Mouse (Mus musculus): ENCODE results near the gene Col8a1. TPM values are rescaled to one million over a fixed set of nuclear protein-coding genes. Genes with fewer than 3 reads are reported as not detected.
A peak's percentile ranks its signal among the peaks of the same experiment; 100 is the strongest.

The Col8a1 gene
- polyA plus RNA-seq, 1 experiment from 2014 or later, result 12.2 TPM

DNA sequence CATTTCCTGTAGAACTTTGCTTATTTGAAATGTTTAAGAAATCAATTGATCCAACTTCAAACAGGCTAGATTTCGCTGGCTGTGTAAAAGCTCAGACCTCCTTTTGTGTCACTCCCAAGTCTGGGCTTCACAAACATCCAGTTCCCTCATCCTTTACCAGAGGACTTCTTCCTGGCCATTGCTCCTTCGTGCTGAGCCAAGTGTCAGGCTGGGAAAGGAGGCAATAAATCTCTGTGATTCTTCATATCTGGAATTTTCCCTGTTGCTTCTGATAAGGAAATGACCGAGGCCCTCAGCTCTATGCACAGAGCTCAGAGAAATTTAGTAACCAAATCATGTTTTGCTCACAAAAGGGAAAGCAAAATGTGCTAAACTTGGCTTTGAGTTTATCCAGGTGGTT, 91.9 kb downstream of the Col8a1 start:
- no peak overlapping the region for H3K4me3 ChIP-seq (ENCODE audit: low read depth, low read length)
- no peak overlapping the region for H3K4me2 ChIP-seq (replicated peaks; ENCODE audit: low read depth, low read length)
- no peak overlapping the region for H3K9ac ChIP-seq (replicated peaks; ENCODE audit: low read depth, low read length)
- ATAC-seq (ENCODE audit: insufficient number of reproducible peaks, insufficient read depth, low FRiP score, low read depth), result no peak
- H3K4me1 ChIP-seq (ENCODE audit: control insufficient read depth, insufficient read depth, low read length), result no peaks in the 10 kb centered on the region
- no peaks in the 10 kb centered on the region for H3K36me3 ChIP-seq (ENCODE audit: control insufficient read depth, insufficient read depth, low read length)
- no peak overlapping the region for H3K27ac ChIP-seq (ENCODE audit: low read length)
- H3K9me3 ChIP-seq (ENCODE audit: control insufficient read depth, low read depth, low read length), result no peaks in the 10 kb centered on the region
- WGBS, result 35% methylated on average over 3 of the region's 3 CpGs
- no peaks in the 10 kb centered on the region for H3K27me3 ChIP-seq (ENCODE audit: control insufficient read depth, insufficient read depth, low read length)

DNA sequence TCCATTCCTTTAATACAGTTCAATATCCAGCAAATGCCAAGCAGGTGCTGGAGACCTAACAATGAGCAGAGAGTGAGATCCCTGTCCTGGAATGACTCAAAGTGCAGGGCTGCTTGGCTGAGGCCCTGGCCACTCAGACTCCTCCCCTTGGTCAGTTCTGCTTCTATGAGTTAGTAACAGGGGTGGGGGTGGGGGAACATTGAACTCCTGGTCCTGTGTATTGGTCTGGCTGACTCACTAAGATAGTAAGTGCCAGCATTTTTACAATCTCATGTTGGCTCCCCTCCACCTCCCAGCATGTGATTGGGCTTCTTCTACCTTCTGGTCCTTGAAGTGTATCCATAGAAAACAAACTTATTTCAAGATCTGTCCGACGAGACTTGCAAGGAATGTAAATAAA, 104.6 kb downstream of the Col8a1 start:
- no peak for ATAC-seq (ENCODE audit: insufficient number of reproducible peaks, insufficient read depth, low FRiP score, low read depth)
- no peaks in the 10 kb centered on the region for H3K27me3 ChIP-seq (ENCODE audit: control insufficient read depth, insufficient read depth, low read length)
- 41% methylated on average over 2 of the region's 2 CpGs for WGBS
- no peaks in the 10 kb centered on the region for H3K36me3 ChIP-seq (ENCODE audit: control insufficient read depth, insufficient read depth, low read length)
- no peak overlapping the region for H3K4me2 ChIP-seq (replicated peaks; ENCODE audit: low read depth, low read length)
- H3K9me3 ChIP-seq (ENCODE audit: control insufficient read depth, low read depth, low read length), result no peaks in the 10 kb centered on the region
- no peaks in the 10 kb centered on the region for H3K4me1 ChIP-seq (ENCODE audit: control insufficient read depth, insufficient read depth, low read length)
- H3K4me3 ChIP-seq (ENCODE audit: low read depth, low read length), result no peak overlapping the region
- no peak overlapping the region for H3K9ac ChIP-seq (replicated peaks; ENCODE audit: low read depth, low read length)
- H3K27ac ChIP-seq (ENCODE audit: low read length), result no peak overlapping the region

DNA sequence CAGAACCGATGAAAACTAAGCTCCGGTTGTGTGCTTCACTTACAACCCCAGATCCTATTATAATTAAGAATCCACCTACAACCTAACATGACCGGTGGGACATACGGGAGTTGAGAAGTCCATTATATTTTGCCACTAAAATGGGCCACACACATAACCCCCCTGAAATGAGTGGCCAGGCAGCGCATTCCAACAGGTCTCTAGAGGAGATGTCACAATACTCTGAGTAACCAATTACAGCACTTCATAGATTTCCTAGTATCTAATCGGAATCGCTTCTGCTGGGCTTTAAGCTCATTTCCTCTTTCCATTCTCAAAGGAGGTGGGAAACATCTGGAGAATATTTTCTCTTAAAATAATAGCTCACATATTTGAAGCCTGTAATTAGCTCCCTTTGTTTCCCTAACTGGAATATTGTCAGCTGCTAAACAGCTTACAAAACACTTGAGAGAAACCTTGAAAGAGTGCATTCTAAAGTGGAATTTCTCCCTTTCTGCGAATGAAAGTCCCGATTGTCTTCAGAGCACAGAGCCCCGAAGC, 113.1 kb downstream of the Col8a1 start:
- Histone ChIP-seq H3K9ac (replicated peaks; ENCODE audit: low read depth, low read length) (no peak overlapping the region), H3K27ac (ENCODE audit: low read length) (no peak overlapping the region), H3K36me3 (ENCODE audit: control insufficient read depth, insufficient read depth, low read length) (no peaks in the 10 kb centered on the region), H3K27me3 (ENCODE audit: control insufficient read depth, insufficient read depth, low read length) (no peaks in the 10 kb centered on the region), H3K4me1 (ENCODE audit: control insufficient read depth, insufficient read depth, low read length) (no peaks in the 10 kb centered on the region), H3K4me2 (replicated peaks; ENCODE audit: low read depth, low read length) (no peak overlapping the region), H3K9me3 (ENCODE audit: control insufficient read depth, low read depth, low read length) (no peaks in the 10 kb centered on the region), H3K4me3 (ENCODE audit: low read depth, low read length) (no peak overlapping the region)
- no peak for ATAC-seq (ENCODE audit: insufficient number of reproducible peaks, insufficient read depth, low FRiP score, low read depth)
- WGBS, result 83% methylated on average over 10 of the region's 10 CpGs

DNA sequence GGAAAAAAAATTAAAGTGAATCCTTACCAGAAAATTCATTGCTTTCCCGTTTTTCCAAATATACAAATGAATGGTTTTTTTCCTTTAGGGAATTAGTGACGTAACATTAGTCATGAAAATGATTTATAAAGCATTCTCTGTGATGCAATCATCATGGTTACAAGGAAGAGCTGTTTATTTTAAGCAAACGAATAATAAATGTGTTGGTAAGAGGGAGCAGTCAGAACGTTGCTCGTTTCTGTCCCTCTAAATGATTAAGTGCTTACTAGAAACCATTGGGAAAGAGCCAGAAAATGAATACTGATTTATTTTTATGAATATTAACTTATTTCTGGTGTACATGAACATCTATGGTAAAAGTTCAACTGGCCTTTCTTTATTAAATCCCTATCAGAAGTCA, 119.8 kb downstream of the Col8a1 start:
- H3K9me3 ChIP-seq (ENCODE audit: control insufficient read depth, low read depth, low read length), result no peaks in the 10 kb centered on the region
- H3K4me1 ChIP-seq (ENCODE audit: control insufficient read depth, insufficient read depth, low read length), result no peaks in the 10 kb centered on the region
- H3K27me3 ChIP-seq (ENCODE audit: control insufficient read depth, insufficient read depth, low read length), result no peaks in the 10 kb centered on the region
- no peaks in the 10 kb centered on the region for H3K36me3 ChIP-seq (ENCODE audit: control insufficient read depth, insufficient read depth, low read length)
- no peak overlapping the region for H3K4me2 ChIP-seq (replicated peaks; ENCODE audit: low read depth, low read length)
- 32% methylated on average over 5 of the region's 5 CpGs for WGBS
- H3K27ac ChIP-seq (ENCODE audit: low read length), result no peak overlapping the region
- H3K9ac ChIP-seq (replicated peaks; ENCODE audit: low read depth, low read length), result no peak overlapping the region
- H3K4me3 ChIP-seq (ENCODE audit: low read depth, low read length), result no peak overlapping the region
- ATAC-seq (ENCODE audit: insufficient number of reproducible peaks, insufficient read depth, low FRiP score, low read depth), result no peak

- peak; percentile 79; the same call in 1 of the 2 replicates for ATAC-seq (ENCODE audit: insufficient number of reproducible peaks, insufficient read depth, low FRiP score, low read depth)
- Histone ChIP-seq H3K36me3 (ENCODE audit: control insufficient read depth, insufficient read depth, low read length) (no peaks in the 10 kb centered on the region), H3K4me3 (ENCODE audit: low read depth, low read length) (no peak overlapping the region), H3K4me1 (ENCODE audit: control insufficient read depth, insufficient read depth, low read length) (no peaks in the 10 kb centered on the region), H3K27me3 (ENCODE audit: control insufficient read depth, insufficient read depth, low read length) (no peaks in the 10 kb centered on the region), H3K9ac (replicated peaks; ENCODE audit: low read depth, low read length) (no peak overlapping the region), H3K9me3 (ENCODE audit: control insufficient read depth, low read depth, low read length) (no peaks in the 10 kb centered on the region), H3K27ac (ENCODE audit: low read length) (no peak overlapping the region), H3K4me2 (replicated peaks; ENCODE audit: low read depth, low read length) (no peak overlapping the region)
- 12% methylated on average over 6 of the region's 6 CpGs for WGBS
Measured at GRCm38 (mm10) chr16:57634191-57634590, 120.3 kb downstream of the Col8a1 start.

- 6% methylated on average over 1 of the region's 1 CpGs for WGBS
- Histone ChIP-seq H3K4me2 (replicated peaks; ENCODE audit: low read depth, low read length) (no peak overlapping the region), H3K27me3 (ENCODE audit: control insufficient read depth, insufficient read depth, low read length) (no peaks in the 10 kb centered on the region), H3K9me3 (ENCODE audit: control insufficient read depth, low read depth, low read length) (no peaks in the 10 kb centered on the region), H3K27ac (ENCODE audit: low read length) (no peak overlapping the region), H3K4me3 (ENCODE audit: low read depth, low read length) (no peak overlapping the region), H3K36me3 (ENCODE audit: control insufficient read depth, insufficient read depth, low read length) (no peaks in the 10 kb centered on the region), H3K4me1 (ENCODE audit: control insufficient read depth, insufficient read depth, low read length) (no peaks in the 10 kb centered on the region), H3K9ac (replicated peaks; ENCODE audit: low read depth, low read length) (no peak overlapping the region)
- no peak for ATAC-seq (ENCODE audit: insufficient number of reproducible peaks, insufficient read depth, low FRiP score, low read depth)
Measured at GRCm38 (mm10) chr16:57611768-57612167, 142.8 kb downstream of the Col8a1 start.

DNA sequence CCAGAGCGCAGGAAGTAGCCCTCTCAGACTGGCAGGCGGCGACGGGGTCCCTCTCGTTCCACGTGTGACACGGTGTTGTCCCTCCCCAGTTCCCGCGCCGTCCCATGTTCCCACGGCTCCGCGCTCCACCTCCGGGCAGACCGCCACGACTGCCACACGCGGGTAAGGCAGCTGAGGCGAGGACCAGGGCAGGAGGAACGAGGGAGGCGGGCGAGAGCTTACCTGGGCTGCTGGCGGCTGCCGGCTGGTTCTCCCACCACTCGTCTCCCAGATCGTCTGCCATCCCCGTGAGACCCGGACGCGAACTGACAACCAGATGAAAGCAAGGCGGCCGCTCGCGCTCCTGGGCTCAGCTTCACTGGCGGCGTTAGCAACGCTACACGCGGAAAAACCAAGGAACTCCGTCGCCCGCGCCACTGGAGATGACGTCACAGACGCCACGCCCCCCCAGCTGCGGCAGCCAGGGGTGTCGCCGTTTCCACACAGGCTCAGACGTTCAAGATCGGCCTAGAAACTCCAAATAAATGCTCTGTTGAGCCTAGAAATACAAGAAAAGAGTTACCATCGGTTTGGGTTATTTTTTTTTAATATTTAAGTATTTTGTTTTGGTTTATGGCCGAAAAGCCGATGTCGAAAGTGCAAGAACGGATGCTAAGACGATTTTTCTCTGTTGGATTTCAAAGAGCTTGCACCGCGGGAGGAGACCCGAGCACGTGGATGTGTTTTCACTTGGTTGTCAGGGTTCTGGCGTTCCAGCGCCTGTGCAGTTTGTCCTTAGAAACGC, 147.9 kb downstream of the Col8a1 start, which contains the start of gene Cmss1:
TSS of gene Cmss1 (minus strand) at position 421 of the 784 bp plus-strand sequence.
- H3K27me3 ChIP-seq (ENCODE audit: control insufficient read depth, insufficient read depth, low read length), result no peaks in the 10 kb centered on the region
- H3K4me2 ChIP-seq (replicated peaks; ENCODE audit: low read depth, low read length), result peak within 1 kb of the TSS; percentile 72
- H3K27ac ChIP-seq (ENCODE audit: low read length), result no peak within 1 kb of the TSS
- H3K36me3 ChIP-seq (ENCODE audit: control insufficient read depth, insufficient read depth, low read length), result no peaks in the 10 kb centered on the region
- H3K9ac ChIP-seq (replicated peaks; ENCODE audit: low read depth, low read length), result peak within 1 kb of the TSS; percentile 34
- peak; percentile 90 for ATAC-seq (ENCODE audit: insufficient number of reproducible peaks, insufficient read depth, low FRiP score, low read depth)
- no peaks in the 10 kb centered on the region for H3K9me3 ChIP-seq (ENCODE audit: control insufficient read depth, low read depth, low read length)
- peaks cover 9% of the 10 kb centered on the region for H3K4me1 ChIP-seq (ENCODE audit: control insufficient read depth, insufficient read depth, low read length)
- under 1% methylated on average over 64 of the region's 64 CpGs for WGBS
- H3K4me3 ChIP-seq (ENCODE audit: low read depth, low read length), result peak within 1 kb of the TSS; percentile 70

DNA sequence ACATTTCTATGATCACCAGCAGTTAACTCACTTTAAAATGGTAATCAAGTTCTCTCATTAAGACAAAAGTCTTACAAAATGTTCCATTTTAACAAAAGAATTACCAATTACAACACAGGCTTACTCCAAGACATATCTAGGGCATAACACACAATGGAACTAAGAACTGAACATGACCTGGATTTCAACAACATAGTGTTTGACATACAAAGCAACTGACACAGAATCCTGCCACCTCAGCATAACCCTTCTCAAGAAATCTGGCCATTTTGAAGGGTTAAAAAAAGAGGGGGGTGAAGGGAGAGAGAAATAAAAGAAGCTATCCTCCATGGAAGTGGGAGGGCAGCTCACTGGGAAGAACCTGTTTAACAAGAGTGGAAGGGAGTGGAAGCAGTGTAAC, 153.5 kb downstream of the Col8a1 start:
- Histone ChIP-seq H3K9me3 (ENCODE audit: control insufficient read depth, low read depth, low read length) (no peaks in the 10 kb centered on the region), H3K27me3 (ENCODE audit: control insufficient read depth, insufficient read depth, low read length) (no peaks in the 10 kb centered on the region), H3K4me2 (replicated peaks; ENCODE audit: low read depth, low read length) (no peak overlapping the region), H3K4me1 (ENCODE audit: control insufficient read depth, insufficient read depth, low read length) (peaks cover 9% of the 10 kb centered on the region), H3K4me3 (ENCODE audit: low read depth, low read length) (no peak overlapping the region), H3K36me3 (ENCODE audit: control insufficient read depth, insufficient read depth, low read length) (no peaks in the 10 kb centered on the region), H3K9ac (replicated peaks; ENCODE audit: low read depth, low read length) (no peak overlapping the region), H3K27ac (ENCODE audit: low read length) (no peak overlapping the region)
- ATAC-seq (ENCODE audit: insufficient number of reproducible peaks, insufficient read depth, low FRiP score, low read depth), result no peak

Measured in stomach, embryonic 14.5 days (tissue).